Mouse (Mus musculus) ovary, adult 18-20 months (tissue): ENCODE results near the gene Traf6.
"Not testable (repeated sequence)": the region's sequence is repeated elsewhere in the genome, so short reads cannot be mapped to it uniquely, and the experiment has no call there.

Experiments used
- DNase-seq: peaks from one replicate; pipeline ENCODE4 v3.0.0; 2022; ENCODE audit warnings: low spot score, mixed read lengths

Gene Traf6

DNA sequence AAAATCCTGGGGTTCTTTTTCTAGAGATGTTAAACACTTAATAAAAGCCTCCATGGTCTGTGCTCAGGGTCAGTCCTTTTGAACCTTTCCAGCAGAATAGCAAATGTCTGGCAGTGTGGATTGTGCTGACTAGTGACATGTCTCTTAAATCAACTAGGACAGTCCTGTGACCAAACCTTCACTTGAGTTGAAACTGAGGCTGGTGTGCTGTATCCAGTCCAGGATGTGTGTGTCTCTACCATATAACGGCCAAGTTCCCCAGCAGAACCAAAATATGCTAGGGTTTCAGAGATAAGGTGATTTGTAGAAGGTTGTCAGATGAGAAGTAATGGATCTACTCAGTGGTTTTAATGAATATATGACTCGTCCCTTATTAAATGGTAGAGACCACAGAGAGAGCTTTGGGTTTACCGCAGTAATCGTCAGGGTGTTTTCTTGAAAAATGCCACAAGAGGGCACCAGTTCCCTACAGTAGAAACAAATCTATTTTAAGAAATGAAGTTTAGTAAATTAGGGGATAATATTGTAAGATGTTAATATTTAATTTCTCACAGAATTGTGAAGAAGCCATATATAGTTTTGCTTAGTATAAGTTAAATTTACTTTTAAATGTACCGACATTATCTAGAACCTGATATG, 15.5 kb downstream of the Traf6 start:
- no peak for DNase-seq

DNA sequence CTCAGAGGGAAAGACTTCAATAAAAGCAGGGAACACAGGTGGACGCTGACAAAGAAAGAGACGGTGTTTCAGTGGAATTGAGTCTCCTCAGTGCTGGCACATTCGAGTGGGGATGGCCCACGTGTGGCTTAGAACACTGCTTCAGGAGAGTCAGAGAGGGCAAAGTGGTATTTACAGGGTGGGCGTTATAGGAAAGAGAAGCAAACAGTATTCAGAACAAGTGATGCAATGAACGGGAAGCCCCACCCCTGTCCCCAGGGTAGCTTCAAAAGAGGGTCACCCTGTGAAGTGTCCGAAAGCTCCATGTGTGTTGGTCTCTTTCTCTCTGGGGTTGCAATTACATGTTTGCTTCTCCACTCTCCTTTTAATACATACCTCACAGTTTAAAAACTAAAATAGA, 17.4 kb downstream of the Traf6 start:
- no peak for DNase-seq

DNA sequence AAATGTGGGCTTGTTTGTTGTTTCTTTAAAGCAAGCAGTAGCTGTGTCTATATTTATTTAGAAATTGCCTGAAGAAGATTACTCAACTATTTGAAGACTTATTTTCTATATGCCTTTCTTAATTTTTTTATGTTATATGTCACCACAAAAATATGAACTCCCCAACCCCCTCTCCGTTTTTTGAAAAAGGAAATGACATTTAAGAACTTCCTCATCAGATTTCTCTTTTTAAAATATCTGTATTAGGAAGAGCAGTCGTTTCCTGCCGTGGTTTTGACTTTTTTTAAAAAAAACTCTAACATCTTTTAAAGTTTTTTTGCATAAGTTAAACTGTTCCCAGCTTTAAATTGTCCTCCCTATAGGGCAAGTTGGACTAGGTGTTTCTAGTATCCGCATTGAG, 21.1 kb downstream of the Traf6 start:
- DNase-seq = no peak

DNA sequence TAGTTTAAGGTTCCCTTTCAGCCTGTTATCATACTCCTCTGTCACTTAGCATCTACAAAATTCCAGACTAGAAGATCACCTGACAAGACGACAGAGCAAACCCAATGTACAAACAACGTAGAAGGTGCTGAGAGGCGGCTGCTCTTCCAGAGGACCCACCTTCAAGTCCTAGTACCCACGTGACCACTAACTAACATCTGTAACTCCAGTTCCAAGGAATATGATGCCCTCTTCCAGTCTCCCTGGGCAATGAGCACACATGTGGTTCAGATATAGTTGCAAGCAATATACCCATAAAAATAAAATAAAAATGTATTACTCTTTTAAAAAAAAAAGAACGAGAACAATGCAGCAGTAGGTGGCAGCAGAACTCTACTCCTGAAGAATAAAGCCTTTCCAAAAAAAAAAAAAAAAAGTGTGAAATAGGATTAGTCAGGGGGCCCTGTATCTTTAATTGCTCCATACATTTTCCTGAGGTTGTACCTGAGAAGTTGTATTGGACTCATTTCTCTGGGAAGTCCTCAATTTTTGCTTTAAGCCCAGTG, 27.8 kb downstream of the Traf6 start:
- DNase-seq = no peak

DNA sequence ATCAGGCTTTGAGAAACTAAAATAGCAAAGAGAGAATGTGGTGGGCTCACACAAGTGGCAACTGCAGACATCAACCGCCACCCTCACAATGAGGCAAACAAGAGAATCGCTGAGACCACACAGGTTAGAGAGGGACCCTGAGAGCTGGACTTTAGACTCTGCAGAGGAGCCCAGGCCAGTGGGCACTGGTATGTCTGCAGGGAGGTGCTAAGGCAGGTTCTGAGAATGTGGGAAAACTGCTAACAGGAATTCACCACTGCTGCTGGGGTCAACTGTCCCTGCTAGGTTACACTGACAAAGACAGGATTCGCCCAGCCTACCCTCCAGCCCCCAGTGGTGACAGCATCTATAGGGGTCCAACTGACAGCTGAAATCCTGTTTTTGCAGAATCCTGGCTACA, 33.4 kb downstream of the Traf6 start:
- no peak for DNase-seq

DNA sequence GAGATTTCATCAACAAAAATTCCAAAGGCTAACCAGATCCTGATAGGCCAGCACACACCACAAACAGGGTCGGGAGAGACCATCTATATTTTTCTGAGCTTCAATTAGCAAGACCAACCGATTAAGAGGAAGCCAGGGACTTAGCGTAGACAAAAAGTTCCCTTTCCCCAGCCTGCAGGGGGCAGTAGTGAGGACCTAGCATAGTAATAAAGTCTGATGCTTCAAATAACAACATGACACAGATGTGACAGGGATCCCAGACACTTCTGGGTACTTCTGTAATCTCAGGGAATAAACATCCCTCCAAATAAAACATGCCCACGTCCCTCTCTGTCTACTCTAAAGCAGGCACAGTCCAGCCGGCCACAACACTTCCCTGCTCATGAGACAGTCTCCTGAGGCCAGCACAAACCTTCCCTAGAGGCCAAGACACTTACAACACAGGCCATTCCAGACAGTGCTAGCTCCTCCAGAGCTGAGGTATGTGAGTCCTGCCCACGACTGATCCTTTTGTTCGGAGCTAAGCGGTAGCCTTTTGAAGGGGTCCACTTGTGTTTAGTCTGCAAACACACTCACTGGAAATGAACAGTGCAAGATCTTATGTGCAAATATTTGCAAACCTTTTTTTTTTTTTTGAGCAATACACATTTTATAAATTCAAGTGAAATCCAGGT, 37.6 kb downstream of the Traf6 start:
- DNase-seq = no peak

DNA sequence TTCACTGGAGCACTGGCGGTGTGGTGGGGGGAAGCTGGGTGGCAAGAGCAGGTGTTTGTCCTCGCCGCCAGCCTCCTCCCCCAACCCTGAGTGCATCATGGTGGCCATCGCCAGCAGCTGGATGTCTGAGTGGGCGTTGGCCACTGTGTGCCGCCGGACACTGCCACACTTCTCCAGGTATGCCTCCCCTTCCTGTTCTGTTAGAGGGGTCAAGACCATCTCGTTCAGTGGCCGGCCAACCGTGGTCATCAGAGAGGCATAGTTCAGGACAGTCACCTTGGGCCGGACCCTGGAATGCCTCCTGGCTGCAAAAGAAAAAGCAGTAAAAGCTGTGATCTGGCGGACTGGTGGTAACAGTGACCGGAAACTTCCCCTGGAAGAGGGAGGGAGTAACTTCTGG, 38.9 kb downstream of the Traf6 start:
- DNase-seq = no peak

DNA sequence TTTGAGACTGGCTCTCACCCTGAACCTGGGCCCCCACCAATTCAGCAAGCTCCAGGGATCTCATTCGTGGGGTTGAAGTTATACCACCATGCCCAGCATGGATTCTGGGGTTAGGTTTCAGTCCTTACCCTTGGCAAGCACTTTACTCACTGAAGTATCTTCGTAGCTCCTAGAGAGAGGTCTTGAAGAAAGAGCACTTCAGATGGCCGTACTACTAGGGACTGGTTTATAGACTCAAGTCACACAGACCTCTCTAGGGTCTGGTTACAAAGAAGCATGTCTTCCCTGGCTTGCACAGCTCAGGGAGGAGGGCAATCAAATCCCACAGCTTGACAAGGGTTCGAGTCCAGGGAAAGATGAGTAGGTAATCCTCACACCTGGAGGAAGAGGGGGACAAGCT, 43.6 kb downstream of the Traf6 start:
- DNase-seq = no peak

DNA sequence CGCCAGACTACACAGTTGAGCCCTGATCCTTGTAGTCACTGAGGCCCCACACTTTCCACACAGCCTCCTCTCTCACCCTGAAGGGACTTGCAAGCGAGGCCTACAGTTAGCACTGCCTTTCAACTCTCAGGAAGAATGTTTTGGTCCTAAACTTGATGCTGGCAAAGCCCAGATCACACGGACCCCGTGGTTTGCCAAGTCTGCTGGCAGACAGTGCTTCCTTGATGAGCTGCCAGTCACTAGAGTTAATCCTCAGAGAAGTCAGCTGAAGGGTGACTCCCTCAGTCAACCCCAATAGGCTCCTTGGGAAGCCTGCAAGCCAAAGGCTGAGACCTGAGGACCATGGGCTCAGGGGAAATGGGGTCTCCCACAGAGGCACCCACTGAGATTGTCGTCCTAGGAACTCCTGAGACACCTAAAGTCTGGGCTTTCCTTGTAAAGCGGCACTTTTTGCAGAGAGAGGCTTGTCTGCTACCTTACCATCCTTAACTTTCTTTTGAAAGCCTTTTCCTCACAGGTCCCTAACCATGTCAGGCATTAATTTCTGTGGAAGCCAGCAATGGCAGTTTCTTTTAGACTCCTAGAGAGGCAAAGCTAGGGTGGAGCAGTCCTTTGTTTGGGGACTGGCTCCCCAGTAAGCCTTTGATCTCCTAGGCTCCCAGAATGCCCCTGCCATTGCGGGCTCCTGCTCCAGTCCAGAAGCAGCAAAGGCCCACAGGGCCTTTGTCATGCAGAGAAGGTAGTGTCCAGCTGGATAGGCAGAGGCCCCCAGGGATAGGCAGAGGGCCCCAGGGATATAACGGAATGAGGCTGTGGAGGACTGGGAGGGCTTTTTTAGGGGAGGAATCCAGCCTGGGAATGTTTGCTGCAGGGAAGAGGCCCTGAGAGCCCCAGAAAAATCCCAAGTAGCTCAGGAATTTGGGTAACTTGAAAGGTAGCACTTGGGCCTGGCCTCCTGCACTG, 44.4 kb downstream of the Traf6 start:
- no peak for DNase-seq

DNA sequence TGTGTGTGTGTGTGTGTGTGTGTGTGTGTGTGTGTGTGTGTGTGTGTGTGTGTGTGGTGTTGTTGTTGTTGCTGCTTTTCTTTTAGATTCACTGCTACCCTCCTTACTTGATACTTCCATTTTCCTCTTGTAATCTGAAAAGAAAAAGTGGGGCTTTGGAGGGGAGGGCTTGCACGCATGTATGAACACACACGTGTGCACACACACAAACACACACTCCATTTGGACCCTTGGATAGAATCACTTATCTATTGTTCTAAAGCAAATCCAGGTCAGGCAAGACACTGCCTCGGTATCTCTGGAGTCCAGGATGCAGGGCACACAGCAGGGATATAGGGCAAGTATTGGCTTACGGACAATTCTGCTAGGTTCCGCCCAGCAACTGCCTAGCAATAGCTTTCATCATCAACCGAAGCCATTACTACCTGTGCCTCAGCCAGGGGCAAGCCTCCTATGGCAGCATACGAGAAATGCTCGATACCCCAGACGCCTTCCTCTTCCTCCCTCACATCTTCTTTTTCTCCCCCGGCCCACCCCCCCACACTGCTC, 45.2 kb downstream of the Traf6 start:
- DNase-seq = no peak

DNA sequence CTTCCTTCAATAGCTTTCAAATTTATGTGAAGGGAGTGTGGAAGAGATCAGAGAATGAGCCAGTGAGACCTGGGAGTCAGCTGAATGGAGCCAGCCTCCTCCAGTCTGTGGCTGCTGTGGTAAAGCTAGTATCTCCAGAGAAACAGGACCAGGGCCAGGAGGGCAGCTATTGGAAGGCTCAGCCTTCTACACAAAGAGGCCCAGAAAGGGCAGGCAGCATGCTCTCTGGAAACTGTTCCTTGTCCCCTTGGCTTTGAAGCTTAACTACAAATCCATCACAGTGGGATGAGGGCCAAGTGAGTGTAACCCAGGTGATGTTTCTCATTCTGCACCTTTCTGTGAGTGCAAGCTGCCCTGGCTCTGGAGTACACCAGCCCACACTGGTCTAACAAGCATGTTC, 49.6 kb downstream of the Traf6 start:
- DNase-seq = no peak

DNA sequence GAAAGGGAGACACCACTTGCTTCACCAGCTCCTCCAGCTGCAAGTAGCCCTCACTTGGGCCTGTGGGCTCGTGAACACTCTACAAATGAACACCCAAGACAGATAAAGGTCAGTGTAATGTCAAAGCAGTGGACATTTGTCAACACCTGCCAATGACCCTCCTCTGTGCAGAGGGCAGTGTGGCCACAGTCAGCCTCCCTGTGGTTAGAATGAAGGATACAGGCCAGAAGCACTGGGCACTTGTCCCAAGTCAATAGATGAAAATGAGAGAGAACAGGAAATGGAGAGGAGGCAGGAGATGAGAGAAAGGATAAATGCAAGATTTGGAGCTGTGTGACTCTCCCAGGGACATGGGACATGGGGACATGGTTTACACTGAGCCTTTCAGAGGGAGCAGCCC, 51.2 kb downstream of the Traf6 start:
- no peak for DNase-seq

DNA sequence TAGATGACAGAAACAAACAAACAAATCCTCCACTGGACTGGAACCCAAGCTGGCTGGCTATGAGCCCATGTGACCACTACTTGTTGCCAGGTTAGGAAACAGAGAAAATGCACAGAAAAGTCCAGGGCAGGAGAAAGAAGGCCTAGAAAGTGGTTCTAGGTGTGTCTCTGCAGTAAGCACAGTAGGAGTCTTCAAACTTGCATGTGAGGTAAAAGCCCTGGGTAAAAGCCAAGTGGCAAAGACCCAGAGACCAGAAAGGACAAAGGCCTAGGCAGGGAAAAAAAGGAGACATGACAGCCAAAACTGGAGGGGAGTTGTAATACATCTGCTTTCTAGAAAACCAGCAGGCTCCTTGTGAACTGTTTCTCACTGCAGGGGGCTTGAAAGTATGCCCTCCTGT, 52.7 kb downstream of the Traf6 start:
- DNase-seq = no peak

DNA sequence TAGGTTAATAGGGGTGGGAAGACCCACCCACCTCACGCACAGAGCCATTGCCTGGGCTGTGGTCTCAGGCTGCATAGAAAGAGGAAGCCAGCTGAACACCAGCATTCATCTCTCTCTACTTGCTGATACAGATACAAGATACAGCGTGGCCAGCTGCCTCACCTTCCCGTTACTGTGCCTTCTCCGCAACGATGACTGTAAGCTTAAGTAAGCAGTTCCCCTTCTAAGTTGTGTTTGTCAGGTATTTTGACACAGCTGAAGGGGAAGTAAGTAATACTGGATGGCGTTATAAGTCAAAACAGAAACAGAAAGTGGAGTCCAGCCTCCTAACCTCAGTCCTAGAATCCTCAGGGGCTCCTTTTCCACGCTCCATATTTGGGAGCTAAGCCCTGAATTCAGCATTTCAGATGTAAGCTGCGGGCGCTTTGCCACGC, 54.6 kb downstream of the Traf6 start:
- no peak for DNase-seq

DNA sequence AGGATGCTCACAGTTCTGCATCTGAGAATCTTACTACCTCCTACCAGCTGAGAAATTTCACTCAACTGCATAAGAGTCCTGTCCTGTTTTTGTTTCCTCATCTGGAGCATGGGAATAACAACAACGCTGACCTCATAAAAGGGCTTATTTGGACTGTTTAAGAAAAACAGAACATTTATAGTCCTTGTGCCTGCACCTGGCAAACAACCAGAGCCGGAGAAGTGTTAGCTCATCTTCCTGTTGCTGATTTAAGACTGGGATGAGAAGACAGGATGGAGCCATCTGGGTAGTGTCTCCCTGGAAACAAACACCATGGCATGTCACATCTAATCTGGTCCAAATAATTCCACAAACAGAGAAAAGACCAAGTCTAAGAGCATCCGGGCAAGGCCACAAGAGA, 55.3 kb downstream of the Traf6 start:
- DNase-seq = no peak

DNA sequence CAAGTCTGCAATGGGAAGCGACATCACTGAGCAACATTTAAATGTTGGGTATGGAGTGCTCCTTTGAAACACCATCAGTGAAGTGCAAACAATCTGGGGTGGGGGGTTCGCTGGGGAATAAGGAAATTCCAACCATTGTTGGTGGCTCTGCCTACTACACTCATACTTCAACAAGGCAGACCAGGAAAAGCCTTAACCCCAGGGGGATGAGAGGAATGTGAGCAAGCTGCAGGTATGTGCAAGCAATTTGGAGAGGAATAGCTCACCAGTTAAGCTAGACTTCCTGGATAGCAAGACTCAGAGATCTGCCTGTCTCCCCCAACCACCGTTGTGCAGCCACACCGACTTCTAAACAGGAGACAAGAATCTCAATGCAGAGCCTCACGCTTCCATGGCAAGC, 61.7 kb downstream of the Traf6 start:
- no peak for DNase-seq

DNA sequence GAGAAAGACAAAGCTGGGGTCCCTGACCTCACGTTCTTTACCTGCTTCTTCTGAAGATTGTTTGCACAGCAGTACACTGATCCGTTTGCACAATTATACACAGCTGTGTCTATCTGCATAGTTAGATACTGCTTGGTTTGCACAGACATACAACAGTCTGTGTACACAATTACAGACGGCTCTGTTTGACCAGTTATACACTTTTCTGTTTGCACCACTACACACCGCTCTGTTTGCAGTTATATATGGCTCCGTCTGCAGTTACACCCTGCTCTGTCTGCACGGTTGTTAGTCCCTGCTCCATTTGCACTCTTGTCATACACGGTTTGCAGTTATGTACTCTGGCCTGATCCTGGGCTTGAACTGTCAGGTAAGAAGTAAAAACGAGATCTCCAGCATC, 63.4 kb downstream of the Traf6 start:
- no peak for DNase-seq

DNA sequence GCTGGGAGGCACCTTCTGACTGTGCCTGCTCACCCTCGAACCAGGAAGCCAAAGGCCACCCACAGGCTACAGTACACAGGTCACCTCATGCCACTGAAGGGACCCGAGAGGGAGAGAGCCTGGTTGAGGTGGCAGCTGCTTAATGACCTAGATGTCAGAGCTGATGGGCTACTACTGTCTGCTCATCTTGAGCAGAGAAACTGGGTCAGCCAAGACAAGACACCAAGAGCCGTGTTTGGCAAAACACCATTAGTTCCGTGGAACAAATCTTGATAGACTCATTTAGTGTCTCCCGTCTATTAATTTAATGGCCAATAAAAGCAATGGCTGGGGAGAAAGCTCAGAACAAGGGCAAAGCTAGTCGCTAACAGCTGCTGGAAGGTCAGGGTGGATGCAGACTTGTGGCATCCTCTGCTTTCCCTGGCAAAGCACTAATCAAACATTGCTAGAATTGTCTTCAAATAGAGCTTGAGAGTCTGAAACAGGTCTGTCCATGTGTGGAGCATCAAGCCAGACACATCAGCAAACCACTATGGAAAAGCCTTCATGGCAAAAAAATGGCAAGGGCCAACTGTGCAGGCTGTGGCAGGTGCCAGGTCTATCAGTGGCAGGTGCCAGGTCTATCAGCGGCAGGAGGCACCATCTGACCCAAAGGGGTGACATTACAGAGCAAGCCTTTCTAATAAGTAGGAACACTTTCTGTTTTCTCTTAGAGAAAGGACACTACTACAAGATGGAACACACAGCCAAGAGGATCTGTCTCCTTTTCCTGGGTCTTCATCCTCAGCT, 64.0 kb downstream of the Traf6 start:
- DNase-seq = no peak

DNA sequence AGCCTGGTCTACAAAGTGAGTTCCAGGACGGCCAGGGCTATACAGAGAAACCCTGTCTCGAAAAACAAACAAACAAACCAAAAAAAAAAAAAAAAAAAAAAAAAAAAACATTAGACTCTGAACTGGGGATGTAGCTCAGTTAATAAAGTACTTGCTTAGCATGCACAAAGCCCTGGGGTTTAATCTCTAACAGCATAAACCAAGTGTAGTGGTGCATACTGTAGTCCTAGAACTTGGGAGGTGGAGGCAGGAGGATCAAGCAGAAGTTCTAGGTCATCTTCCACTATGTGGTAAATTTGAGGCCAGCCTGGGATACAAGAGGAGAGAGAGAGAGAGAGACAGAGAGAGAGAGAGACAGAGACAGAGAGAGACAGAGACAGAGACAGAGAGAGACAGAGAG, 67.4 kb downstream of the Traf6 start:
- DNase-seq = not testable (repeated sequence)

DNA sequence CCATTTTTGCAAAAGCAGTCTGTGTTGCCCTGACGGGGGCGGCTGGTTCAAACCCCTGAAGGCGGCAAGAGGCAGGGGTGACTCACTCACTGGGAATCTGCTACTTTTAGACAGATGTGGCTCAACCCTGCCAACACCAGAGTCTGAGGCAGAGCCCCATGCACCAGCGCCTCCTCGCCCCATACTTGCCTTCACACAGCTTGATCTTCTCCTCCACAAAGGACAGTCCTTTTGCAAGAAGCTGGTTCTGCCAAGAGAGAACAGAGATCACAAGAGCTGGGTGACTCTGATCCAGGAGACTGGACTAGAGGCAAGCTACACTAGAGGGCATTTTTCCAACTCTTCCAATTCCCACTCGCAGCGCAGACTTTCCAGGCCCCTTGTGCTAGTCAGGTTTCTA, 68.3 kb downstream of the Traf6 start:
- DNase-seq = no peak
